Mouse (Mus musculus) frontal cortex, postnatal 25 days (tissue): ENCODE measurements around the gene Peg10.

ENCODE experiments used
- DNase-seq, 2 experiments: peaks; one replicate each; pipeline ENCODE4 v3.0.0; 2022; ENCODE audit warnings: low spot score in 2 of 2

The Peg10 gene

DNA sequence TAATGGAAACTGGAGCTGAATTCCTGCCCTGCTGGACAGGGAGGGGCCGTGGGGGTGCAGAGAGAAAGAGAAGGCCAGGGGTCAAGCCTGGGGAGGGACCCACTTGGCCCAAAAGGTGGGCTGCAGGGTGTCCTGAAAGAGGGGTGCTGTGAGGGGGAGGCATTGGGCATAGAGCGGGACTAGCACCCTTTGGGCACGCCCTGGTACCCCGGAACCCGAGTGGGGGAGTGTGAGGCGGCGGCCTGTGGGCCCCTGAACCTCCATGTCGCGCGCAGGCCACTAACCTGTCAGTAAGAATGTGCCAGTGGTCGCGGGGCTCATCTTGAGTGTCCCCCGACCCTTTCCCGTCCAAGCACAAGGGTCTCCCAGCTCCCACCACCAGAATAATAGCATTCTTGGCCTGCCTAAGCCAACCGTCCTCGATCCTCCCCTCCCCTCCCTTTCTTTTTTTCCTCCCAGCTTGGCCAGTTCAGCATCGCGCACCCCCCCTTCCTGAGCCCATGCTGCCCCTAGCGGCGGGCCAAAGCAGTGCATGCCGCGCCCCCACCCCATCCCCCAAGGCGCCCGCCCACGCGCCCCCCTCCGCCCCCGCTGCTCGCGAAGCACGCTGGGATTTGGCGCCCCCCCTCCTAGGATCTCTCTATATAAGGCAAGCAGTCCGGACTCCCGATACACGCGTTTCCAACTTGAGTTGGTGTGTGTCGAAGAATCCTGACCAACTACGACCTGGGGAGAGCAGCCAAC, at the start of gene Peg10, which contains the start of gene Sgce:
Gene Peg10, plus strand, starts transcription at position 611 of the 744 bp plus-strand sequence.
Gene Sgce, minus strand, starts transcription at position 512 of the 744 bp plus-strand sequence.
- peak; percentile 32 to 57 for DNase-seq

GRCm38 (mm10) chr6:4701641-4702040, 45.5 kb upstream of the Peg10 start:
- DNase-seq, result no peak

GRCm38 (mm10) chr6:4703908-4704307, 43.2 kb upstream of the Peg10 start:
- DNase-seq, result no peak

DNA sequence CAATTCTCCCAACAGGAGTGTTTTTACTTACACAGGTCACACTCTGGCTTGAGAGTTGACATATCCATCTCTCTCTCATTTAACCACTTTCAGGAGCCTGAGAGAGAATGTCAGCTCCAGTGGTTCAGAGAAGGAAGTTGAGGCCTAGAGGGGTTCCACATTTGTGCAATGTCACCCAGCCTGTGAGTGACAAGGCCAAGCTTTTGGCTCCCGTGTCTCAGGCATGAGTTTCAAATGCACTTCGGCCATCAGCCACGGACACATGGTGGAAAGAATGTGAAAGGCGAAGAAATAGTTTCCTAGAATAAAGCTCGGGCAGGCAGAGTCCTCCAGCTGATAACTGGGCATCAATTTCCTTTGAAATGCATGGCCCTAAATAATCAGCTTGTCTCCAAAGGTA, 40.7 kb upstream of the Peg10 start:
- DNase-seq, result no peak

GRCm38 (mm10) chr6:4708971-4709370, 38.1 kb upstream of the Peg10 start:
- no peak for DNase-seq

DNA sequence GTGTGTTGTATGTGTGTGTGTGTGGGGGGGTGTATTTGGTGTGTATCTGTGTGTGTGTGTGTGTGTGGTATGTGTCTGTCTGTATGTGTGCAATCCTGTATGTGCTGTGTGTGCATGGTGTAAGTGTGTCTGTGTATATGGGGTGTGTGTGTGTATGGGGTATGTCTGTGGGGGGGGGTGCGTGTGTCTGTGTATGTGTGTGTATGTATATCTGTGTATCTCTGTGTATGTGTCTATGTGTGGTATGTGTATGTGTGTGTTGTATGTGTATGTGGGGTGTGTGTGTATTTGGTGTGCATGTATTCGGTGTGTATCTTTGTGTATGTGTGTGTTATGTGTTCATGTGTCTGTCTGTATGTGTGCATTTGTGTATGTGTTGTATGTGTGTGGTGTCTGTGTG, 30.9 kb upstream of the Peg10 start:
- DNase-seq, result no peak

- DNase-seq, result no peak
Observed at GRCm38 (mm10) chr6:4717344-4717743, 29.8 kb upstream of the Peg10 start.

- no peak for DNase-seq
Observed at GRCm38 (mm10) chr6:4722142-4722541, 25.0 kb upstream of the Peg10 start.

- DNase-seq, result no peak
Observed at GRCm38 (mm10) chr6:4722739-4723138, 24.4 kb upstream of the Peg10 start.

DNA sequence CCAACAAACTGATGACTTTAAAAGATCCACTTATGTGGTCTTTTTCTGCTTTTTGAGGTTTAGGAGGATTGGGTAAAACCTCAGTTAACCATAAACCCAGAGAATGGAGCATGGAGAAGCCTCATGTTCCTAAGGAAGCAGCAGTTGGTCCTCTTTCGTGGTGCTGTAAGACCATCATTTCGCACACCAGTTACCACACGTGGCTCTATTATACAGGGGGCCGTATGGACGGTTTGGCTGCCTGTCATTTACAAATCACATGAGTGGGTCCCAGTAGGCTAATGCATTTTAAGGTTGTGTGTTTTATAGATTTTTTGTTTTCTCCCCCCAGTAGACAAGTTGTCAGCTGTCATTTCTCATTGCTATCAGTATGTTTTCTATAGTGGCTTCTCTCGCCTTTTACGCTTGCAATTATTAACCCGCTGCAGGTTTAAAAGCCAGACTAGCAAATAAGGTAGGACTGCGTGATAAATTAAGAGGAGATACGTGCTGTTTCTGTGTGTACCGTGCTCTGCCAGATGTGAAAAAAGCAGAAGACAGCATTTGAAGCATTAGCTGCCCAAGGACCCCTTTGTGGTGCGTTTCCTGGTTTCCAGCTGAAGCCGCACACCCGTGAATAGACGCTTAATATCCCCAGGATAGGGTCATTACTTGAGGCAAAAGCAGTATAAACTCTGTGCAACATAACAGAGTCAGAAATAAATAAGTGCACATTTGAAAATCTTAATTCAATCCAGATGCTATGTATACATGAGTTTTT, 22.9 kb upstream of the Peg10 start:
- no peak for DNase-seq

- DNase-seq, result no peak
Observed at GRCm38 (mm10) chr6:4728305-4728704, 18.8 kb upstream of the Peg10 start.

DNA sequence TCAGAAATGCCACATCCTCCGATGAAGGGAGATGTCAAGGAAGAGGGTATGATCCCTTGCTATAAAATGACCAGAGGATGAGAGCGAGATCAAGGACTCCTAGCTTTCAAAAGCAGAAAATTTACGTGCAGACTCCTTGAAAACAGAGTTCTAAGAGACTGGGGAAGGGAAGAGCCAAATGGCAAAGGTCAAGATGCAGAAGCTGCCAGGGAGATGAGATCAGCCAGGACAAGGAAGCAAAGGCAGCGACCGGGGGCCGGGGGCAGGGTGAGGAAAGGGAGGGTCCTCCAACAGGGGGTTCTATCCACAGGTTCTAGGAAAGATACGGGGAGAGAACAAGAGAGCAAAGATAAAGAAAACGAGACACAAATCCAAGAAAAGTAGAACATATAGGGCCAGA, 15.4 kb upstream of the Peg10 start:
- no peak for DNase-seq

GRCm38 (mm10) chr6:4733208-4733607, 13.9 kb upstream of the Peg10 start:
- no peak for DNase-seq

DNA sequence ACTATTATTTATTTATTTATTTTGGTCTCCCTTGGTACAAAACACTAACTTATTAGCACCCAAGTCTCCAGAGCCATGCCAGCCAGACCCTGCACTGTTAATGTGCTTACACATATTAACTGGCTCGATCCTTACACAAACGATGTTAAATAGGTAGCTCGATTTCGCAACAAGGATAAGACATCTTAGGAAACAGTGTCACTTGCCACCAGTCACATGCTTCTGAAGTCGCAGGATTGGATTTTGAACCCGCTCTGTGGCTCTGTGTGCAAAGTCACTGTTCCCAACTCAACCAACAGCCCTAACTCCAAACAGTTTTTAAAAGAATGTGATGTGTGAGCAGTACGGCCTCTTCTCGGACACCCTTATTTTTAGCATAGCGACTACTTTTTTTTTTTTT, 10.7 kb upstream of the Peg10 start:
- no peak for DNase-seq

GRCm38 (mm10) chr6:4738034-4738629, 9.0 kb upstream of the Peg10 start:
- no peak for DNase-seq

DNA sequence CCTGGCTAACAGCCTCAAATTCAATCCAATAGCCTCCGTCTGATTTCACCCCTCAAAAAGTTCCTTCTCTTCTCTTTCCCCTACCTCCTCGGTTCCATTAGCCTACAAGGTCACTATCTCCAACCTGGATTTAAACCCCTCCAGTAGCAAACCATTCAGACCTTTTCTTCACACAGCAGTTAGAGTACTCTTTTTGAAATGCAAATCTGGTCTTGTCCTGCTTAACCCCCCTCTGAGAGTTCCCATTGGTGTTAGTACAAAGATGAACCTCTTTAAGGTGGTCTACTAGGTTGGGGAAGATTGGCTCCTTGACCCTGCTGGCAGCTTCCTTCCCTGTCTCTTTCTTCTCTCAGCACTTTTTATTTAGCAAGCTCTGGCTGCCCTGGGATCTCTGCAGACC, 8.4 kb upstream of the Peg10 start:
- no peak for DNase-seq

- no peak for DNase-seq
Observed at GRCm38 (mm10) chr6:4739522-4740355, 7.4 kb upstream of the Peg10 start.

GRCm38 (mm10) chr6:4740511-4740910, 6.6 kb upstream of the Peg10 start:
- no peak for DNase-seq

- DNase-seq, result no peak
Observed at GRCm38 (mm10) chr6:4746036-4746695, 940 bp upstream of the Peg10 start.

DNA sequence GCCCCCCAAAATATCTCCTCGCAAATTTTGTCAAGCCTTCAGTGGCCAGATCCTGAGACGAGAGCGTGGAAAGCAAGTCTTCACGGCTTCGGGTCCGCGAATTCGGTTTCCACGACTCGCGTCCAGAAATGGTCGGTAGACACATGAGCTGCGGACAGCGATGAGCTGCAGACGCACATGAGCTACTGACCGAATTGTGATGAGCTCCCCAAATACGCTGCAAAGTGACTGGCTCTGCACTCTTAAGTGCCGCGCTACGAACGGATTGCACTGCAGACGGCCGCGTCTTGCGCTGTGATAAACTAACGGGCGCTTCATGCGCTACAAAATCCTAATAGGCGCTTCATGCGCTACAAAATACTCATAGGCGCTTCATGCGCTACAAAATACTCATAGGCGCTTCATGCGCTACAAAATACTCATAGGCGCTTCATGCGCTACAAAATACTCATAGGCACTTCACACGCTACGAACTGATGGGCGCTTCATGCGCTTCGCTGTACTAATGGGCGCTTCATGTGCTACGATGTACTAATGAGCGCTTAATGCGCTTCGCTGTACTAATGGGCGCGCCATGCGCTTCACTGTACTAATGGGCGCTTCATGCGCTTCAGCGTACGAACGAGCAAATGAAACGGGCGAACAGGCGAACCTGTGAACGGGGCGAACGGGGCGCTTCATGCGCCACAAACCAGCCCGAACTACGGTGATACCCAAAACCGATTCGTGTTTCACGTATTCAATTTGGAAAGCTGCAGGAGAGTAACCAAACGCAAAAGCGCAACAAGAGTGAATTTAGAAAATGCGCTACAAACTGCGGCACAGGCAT, 785 bp downstream of the Peg10 start:
- peak; percentile 28 to 29 for DNase-seq
